Mouse (Mus musculus) stomach, embryonic 16.5 days (tissue): ENCODE results near the gene Tango6. TPM values are rescaled to one million over a fixed set of nuclear protein-coding genes. Genes with fewer than 3 reads are reported as not detected.
A peak's percentile ranks its signal among the peaks of the same experiment; 100 is the strongest.

Source experiments
- ATAC-seq: fragments of 200-750 bp; cut with Nextera tagmentation; 2 replicates; pipeline ENCODE4 v1.8.0; 2017; ENCODE audit warnings: moderate number of reproducible peaks, moderate TSS enrichment; ENCODE audit not compliant: insufficient read depth, low FRiP score
- H3K27ac ChIP-seq: fragments of 300-500 bp; sonication (generic); 2 replicates; pipeline ENCODE4 v1.5.1; 2014; ENCODE audit warnings: low read length
- H3K27me3 ChIP-seq: fragments of 300-500 bp; sonication (generic); 2 replicates; pipeline ENCODE4 v1.6.1; 2014; ENCODE audit warnings: low read length, control low read depth, mixed read lengths; ENCODE audit not compliant: control insufficient read depth, insufficient read depth
- H3K36me3 ChIP-seq: fragments of 300-500 bp; sonication (generic); 2 replicates; pipeline ENCODE4 v1.6.1; 2014; ENCODE audit warnings: low read length; ENCODE audit not compliant: control insufficient read depth, insufficient read depth
- H3K4me1 ChIP-seq: fragments of 300-500 bp; sonication (generic); 2 replicates; pipeline ENCODE4 v1.6.1; 2014; ENCODE audit warnings: low read length, control low read depth, mixed read lengths; ENCODE audit not compliant: control insufficient read depth, insufficient read depth
- H3K4me2 ChIP-seq: fragments of 300-500 bp; sonication (generic); 2 replicates; pipeline ENCODE4 v1.6.1; 2014; ENCODE audit warnings: low read depth, low read length, mixed read lengths
- H3K4me3 ChIP-seq: fragments of 300-500 bp; sonication (generic); replicated peaks from 2 replicates; pipeline ENCODE4 v1.5.1; 2014; ENCODE audit warnings: mild to moderate bottlenecking, low read length
- H3K9ac ChIP-seq: fragments of 300-500 bp; sonication (generic); 2 replicates; pipeline ENCODE4 v1.6.1; 2014; ENCODE audit warnings: low read length
- H3K9me3 ChIP-seq: fragments of 300-500 bp; sonication (generic); replicated peaks from 2 replicates; pipeline ENCODE4 v1.6.1; 2016; ENCODE audit warnings: low read length, control low read depth; ENCODE audit not compliant: control insufficient read depth
- WGBS: fragments of 180-500 bp; shearing (Covaris S2); extraction: QIAGEN DNeasy Blood & Tissue Kit; methylation state at CpG from one replicate; pipeline ENCODE4 v1.1.7; 2014; 5-methylcytosine and 5-hydroxymethylcytosine counted together
- polyA plus RNA-seq: library from polyadenylated mRNA; unstranded; fragments of >200 nt; fragmentation: Nextera tagmentation; extraction: Ambion mirVana; gene quantifications from 2 replicates; pipeline ENCODE4 v1.2.1, GENCODE M21; 2015

The Tango6 gene
- polyA plus RNA-seq, 1 experiment from 2014 or later = 9.4 TPM

GRCm38 (mm10) chr8:106706194-106706593 lies 23.3 kb downstream of the Tango6 start:
- 0 out of 2 replicates have a peak overlapping the region, but pooled peaks have one; percentile 18 for H3K9ac ChIP-seq
- no peaks in the 10 kb centered on the region for H3K27me3 ChIP-seq
- 63% methylated on average over 6 of the region's 6 CpGs for WGBS
- H3K27ac ChIP-seq = peak overlapping the region; percentile 87
- no peak overlapping the region for H3K4me3 ChIP-seq
- H3K9me3 ChIP-seq = no peaks in the 10 kb centered on the region
- ATAC-seq = no peak
- H3K4me2 ChIP-seq = no peak overlapping the region
- peaks cover 7% of the 10 kb centered on the region; the same call in 1 of the 2 replicates for H3K4me1 ChIP-seq
- no peaks in the 10 kb centered on the region for H3K36me3 ChIP-seq

GRCm38 (mm10) chr8:106710002-106710401 lies 27.1 kb downstream of the Tango6 start:
- no peaks in the 10 kb centered on the region for H3K9me3 ChIP-seq
- no peaks in the 10 kb centered on the region for H3K36me3 ChIP-seq
- WGBS = 92% methylated on average over 2 of the region's 2 CpGs
- H3K4me2 ChIP-seq = no peak overlapping the region
- no peak for ATAC-seq
- H3K9ac ChIP-seq = no peak overlapping the region
- no peak overlapping the region for H3K27ac ChIP-seq
- no peaks in the 10 kb centered on the region for H3K27me3 ChIP-seq
- no peaks in the 10 kb centered on the region for H3K4me1 ChIP-seq
- H3K4me3 ChIP-seq = no peak overlapping the region

- H3K4me3 ChIP-seq = no peak overlapping the region
- no peaks in the 10 kb centered on the region for H3K4me1 ChIP-seq
- ATAC-seq = no peak
- no peaks in the 10 kb centered on the region for H3K36me3 ChIP-seq
- no peak overlapping the region for H3K4me2 ChIP-seq
- no peak overlapping the region for H3K9ac ChIP-seq
- 86% methylated on average over 3 of the region's 3 CpGs for WGBS
- H3K9me3 ChIP-seq = no peaks in the 10 kb centered on the region
- H3K27ac ChIP-seq = no peak overlapping the region
- H3K27me3 ChIP-seq = no peaks in the 10 kb centered on the region
Measured at GRCm38 (mm10) chr8:106712487-106712886, 29.6 kb downstream of the Tango6 start.

- H3K27ac ChIP-seq = no peak overlapping the region
- H3K4me1 ChIP-seq = peaks cover 3% of the 10 kb centered on the region
- no peak overlapping the region for H3K4me2 ChIP-seq
- ATAC-seq = no peak
- no peaks in the 10 kb centered on the region for H3K9me3 ChIP-seq
- H3K27me3 ChIP-seq = no peaks in the 10 kb centered on the region
- H3K4me3 ChIP-seq = no peak overlapping the region
- no peaks in the 10 kb centered on the region for H3K36me3 ChIP-seq
- H3K9ac ChIP-seq = no peak overlapping the region
- WGBS = 75% methylated on average over 4 of the region's 4 CpGs
Measured at GRCm38 (mm10) chr8:106714297-106714696, 31.4 kb downstream of the Tango6 start.

- WGBS = 14% methylated on average over 17 of the region's 17 CpGs
- peak; percentile 85 for ATAC-seq
- Histone ChIP-seq H3K4me1 (peaks cover 3% of the 10 kb centered on the region), H3K27me3 (no peaks in the 10 kb centered on the region), H3K4me3 (no peak overlapping the region), H3K9ac (peak overlapping the region; percentile 32; the same call in 1 of the 2 replicates), H3K36me3 (no peaks in the 10 kb centered on the region), H3K9me3 (no peaks in the 10 kb centered on the region), H3K4me2 (peak overlapping the region; percentile 33; the same call in 1 of the 2 replicates), H3K27ac (no peak overlapping the region)
Measured at GRCm38 (mm10) chr8:106718091-106718500, 35.2 kb downstream of the Tango6 start.

- no peak overlapping the region for H3K9ac ChIP-seq
- 0 out of 2 replicates have a peak, but pooled peaks have one; percentile 31 for ATAC-seq
- 52% methylated on average over 8 of the region's 8 CpGs for WGBS
- H3K4me3 ChIP-seq = no peak overlapping the region
- H3K9me3 ChIP-seq = no peaks in the 10 kb centered on the region
- no peak overlapping the region for H3K4me2 ChIP-seq
- 0 out of 2 replicates have a peak, but pooled peaks cover 2% of the 10 kb centered on the region for H3K36me3 ChIP-seq
- no peaks in the 10 kb centered on the region for H3K27me3 ChIP-seq
- peak overlapping the region; percentile 64 for H3K27ac ChIP-seq
- peaks cover 3% of the 10 kb centered on the region for H3K4me1 ChIP-seq
Measured at GRCm38 (mm10) chr8:106720921-106721320, 38.1 kb downstream of the Tango6 start.

- no peak overlapping the region for H3K27ac ChIP-seq
- H3K4me3 ChIP-seq = no peak overlapping the region
- no peaks in the 10 kb centered on the region for H3K9me3 ChIP-seq
- H3K9ac ChIP-seq = no peak overlapping the region
- WGBS = 75% methylated on average over 6 of the region's 6 CpGs
- 0 out of 2 replicates have a peak, but pooled peaks cover 7% of the 10 kb centered on the region for H3K36me3 ChIP-seq
- peaks cover 3% of the 10 kb centered on the region for H3K4me1 ChIP-seq
- no peaks in the 10 kb centered on the region for H3K27me3 ChIP-seq
- no peak for ATAC-seq
- H3K4me2 ChIP-seq = no peak overlapping the region
Measured at GRCm38 (mm10) chr8:106722453-106722852, 39.6 kb downstream of the Tango6 start.

- H3K4me1 ChIP-seq = no peaks in the 10 kb centered on the region
- no peak overlapping the region for H3K4me2 ChIP-seq
- no peak overlapping the region for H3K4me3 ChIP-seq
- H3K9ac ChIP-seq = no peak overlapping the region
- H3K27me3 ChIP-seq = no peaks in the 10 kb centered on the region
- H3K9me3 ChIP-seq = no peaks in the 10 kb centered on the region
- H3K36me3 ChIP-seq = 0 out of 2 replicates have a peak, but pooled peaks cover 7% of the 10 kb centered on the region
- no peak overlapping the region for H3K27ac ChIP-seq
- 46% methylated on average over 2 of the region's 2 CpGs for WGBS
- no peak for ATAC-seq
Measured at GRCm38 (mm10) chr8:106723921-106724320, 41.1 kb downstream of the Tango6 start.

GRCm38 (mm10) chr8:106726551-106726950 lies 43.7 kb downstream of the Tango6 start:
- 85% methylated on average over 6 of the region's 6 CpGs for WGBS
- 0 out of 2 replicates have a peak, but pooled peaks cover 7% of the 10 kb centered on the region for H3K36me3 ChIP-seq

More at GRCm38 (mm10) chr8:106726551-106726950, 43.7 kb downstream of the Tango6 start:
- H3K27ac ChIP-seq = no peak overlapping the region
- no peaks in the 10 kb centered on the region for H3K27me3 ChIP-seq
- H3K9ac ChIP-seq = no peak overlapping the region
- no peak overlapping the region for H3K4me2 ChIP-seq
- no peak for ATAC-seq
- no peaks in the 10 kb centered on the region for H3K9me3 ChIP-seq
- no peaks in the 10 kb centered on the region for H3K4me1 ChIP-seq
- H3K4me3 ChIP-seq = no peak overlapping the region
